Mouse (Mus musculus) adrenal gland, adult (tissue): ENCODE measurements around the gene Hlcs.

Experiments
- DNase-seq, 2 experiments: peaks; one replicate each; pipeline ENCODE4 v3.0.0; 2022 to 2023; ENCODE audit warnings: low spot score in 1 of 2; ENCODE audit not compliant: inconsistent age in 2 of 2

Hlcs gene

DNA sequence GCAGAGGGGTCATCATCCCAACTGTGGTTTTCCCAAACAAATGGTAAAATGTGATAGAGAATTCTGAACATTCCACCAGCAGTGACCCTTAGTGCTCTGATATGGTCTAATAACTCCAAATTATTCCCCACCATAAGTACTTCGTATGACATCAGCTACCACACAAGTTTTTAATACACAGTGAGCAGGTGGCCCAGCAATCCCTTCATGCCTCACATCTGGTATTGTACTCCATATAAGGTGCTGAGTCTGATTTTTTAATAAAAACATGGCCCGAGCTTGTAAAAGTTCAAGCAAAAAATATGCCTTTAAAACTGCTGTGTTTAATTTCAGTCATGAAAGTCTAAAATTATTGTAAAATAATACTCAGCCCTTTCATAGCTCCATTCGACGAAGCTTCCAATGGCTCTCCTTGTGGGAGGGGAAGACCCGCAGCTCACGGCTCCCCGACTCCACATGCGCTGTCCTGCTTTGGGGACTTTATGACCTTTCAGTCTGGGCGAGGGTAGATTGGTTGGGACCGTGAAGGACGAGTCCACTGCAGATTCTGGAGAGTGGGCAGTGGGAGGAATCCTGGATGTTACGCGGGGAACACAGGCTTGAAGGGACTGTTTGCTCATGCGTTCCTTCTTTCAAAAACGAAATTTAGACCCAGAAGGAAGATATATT lies 102.5 kb downstream of the Hlcs start:
- no peak for DNase-seq

DNA sequence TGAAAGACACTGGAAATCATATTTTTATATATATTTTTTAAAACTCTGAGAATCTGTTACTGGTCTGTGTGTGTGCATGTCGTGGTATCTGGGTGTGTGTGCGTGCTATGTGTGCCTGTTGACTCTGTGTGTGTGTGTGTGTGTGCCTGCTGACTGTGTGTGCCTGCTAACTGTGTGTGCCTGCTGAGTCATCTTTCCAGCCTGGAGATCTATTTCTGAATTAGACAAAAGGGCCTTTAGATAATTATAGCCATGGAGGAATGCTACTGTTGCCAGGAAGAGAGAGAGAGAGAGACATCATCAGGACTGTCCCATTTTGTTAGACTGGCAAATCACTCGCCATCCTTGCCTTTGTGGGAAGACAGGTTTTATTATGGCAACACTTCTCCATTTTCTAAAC lies 103.7 kb downstream of the Hlcs start:
- DNase-seq, result peak in 1 of 2 experiments; percentile 39

DNA sequence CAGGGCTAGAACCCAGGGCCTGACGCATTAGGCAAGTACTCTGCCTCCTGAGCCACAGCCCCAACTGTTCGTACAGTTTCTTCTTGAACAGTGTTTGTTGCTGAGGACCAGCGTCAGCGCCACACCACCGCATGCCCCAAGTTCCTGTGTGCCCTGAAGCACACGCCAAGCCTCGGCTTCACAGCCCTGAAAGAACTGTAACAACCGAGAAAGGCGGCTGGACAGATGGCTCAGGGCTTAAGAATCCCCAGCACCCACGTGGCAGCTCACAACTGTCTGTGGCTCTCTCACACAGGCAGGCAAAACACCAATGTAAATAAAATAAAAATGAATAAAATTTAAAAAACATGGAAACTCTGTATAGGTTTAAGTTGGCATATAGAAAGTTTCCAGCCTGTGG lies 104.5 kb downstream of the Hlcs start:
- DNase-seq, result no peak

DNA sequence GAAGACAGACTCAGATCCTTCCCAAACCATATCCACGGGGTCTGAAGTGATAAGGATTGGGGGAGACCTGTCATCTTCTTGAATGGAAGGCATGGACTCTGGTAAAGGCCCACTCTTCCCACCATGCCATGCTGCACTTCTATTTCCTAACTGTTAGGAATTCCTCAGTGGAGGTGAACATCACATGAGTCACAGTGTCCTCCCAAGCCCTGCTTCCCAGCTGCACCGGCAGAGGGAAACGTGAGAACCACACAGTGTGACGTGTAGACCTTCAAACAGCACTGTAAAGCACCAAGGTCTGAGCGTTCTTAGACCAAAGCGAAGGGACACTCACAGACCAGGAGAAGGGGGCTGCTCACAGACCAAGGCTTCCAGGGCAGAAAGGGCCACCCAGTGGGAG lies 105.2 kb downstream of the Hlcs start:
- DNase-seq, result peak in 1 of 2 experiments; percentile 57

- DNase-seq, result no peak
Observed at GRCm38 (mm10) chr16:94205528-94206484, 107.6 kb downstream of the Hlcs start.

GRCm38 (mm10) chr16:94201387-94201786 lies 112.0 kb downstream of the Hlcs start:
- no peak for DNase-seq

GRCm38 (mm10) chr16:94195913-94196312 lies 117.5 kb downstream of the Hlcs start:
- no peak for DNase-seq

- DNase-seq, result no peak
Observed at GRCm38 (mm10) chr16:94191379-94192315, 121.7 kb downstream of the Hlcs start.

DNA sequence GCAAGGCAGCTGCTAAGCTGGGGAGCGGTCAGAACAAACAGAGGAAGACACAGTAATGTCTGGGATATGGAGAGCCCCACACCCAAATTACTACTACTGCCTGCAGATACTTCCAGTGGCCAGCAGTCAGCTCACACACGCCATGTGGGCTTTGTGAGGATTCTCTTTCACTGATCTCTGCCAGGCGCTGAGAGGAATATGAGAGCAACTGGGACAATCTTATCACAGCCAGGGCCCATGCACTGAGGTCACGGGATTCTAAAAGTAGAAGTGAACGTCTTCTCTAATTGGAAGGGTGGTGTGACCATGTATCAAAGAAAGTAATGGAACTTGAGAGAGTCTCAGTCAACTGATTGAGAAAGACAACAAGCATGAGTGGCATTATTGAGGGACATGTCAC lies 123.1 kb downstream of the Hlcs start:
- no peak for DNase-seq

GRCm38 (mm10) chr16:94186526-94186925 lies 126.8 kb downstream of the Hlcs start:
- DNase-seq, result peak; percentile 36 to 78

GRCm38 (mm10) chr16:94185430-94185829 lies 127.9 kb downstream of the Hlcs start:
- no peak for DNase-seq

DNA sequence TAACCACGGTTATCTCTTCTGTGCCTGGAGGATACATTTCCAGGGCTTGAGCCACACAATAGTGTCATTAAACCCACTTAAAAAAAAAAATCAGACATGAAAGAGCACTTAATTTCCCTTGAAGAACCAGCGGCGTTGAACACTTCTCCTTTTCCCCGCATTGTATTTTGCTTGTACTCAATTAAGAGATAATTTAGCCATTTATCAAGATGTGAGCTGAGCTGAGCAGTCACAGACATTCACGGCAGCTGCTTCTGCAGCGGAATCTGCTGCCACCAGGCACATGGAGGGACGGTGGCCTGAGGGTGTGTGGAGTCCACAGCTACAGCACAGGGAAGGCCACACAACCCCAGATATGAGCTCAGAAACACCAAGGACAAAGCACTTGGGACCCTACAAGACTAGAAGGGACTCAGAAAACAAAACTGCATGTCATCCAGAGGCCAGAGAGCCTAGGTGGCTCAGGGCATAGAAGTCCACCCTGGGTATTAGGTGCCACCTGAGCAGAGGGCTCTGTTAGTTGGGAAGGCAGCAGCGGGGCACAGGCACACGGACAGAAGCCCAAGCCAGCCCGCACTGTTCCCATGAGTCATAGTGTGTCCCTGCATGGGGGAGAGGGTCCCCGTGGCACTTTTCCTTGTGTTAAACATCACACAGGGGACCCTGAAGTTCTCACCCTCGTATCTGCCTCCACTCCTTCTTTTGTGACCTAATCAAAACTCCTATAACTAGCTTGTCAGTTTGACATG lies 133.1 kb downstream of the Hlcs start:
- DNase-seq, result no peak

DNA sequence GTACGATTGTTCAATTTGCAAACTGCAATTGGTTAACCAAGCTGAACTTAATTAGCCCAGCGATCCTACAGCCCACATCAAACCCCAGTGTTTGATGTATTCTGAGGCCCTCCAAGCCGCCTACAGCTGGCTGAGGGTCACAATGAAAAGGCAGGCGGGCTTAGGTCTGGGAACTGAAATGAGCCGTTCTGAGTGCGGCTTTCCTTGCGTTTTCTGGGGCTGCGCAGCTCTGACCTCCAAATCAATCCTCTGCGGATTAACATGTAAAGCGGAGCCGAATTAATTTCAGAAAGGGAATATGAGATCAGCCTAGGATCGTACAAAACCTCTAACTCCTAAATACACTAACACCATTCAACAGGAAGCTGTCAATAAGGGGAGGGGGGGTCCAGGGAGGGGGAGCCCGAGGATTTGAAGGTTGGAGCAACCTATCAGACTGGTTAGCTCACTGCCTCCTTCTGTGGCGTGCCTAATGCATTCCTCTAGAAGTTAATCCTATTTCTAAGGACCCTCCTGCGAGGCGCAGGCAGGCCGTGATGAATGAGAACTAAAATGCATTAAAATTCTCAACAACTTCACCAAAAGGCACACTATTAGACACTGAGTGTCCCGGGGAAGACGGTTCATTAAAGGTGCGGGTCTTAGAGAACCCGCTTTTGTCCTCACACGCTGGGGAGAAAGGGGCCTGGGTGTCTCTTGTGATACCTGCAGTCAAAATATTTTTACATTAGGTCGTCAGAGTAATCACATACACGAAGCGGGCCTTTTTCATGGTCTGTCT lies 133.8 kb downstream of the Hlcs start:
- DNase-seq, result no peak

- DNase-seq, result no peak
Observed at GRCm38 (mm10) chr16:94178441-94179220, 134.7 kb downstream of the Hlcs start.

DNA sequence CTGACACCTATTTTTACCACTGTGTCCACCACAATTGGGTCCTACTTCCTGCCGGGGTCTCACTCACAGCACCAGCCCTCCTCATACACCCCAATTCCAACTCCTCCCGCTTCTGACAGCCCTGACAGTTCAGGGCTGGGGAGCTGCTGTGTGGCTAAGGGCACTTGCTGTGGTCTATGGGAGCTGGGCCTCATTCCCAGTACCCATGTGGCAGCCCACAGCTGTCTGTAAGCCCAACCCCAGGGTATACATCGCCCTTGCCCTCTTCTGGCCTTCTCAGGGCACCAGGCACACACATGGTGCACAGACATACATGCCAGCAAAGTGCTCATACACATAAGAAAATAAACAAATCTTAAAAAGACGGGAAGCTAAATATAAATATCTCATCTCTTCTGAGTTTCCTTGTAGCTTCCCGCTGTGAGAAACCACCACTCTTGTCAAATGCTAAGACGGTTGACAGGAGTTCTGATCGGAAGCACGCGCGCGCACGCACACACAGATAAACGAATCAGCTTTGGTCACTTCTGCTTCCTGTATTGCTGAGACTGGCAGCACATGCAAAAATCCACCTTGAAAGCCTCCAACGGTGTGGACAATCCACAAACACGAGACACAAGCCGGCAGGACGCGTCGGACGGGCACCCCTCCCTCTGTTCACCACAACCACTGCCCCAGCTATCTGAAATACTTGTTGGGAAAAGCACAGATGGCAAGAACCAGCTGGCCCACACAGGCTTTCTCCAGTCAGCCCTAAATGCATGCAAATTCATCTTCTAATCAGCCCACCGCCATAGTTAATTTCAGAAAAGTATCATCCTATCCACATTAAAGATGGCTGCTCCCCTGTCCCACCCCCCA lies 136.1 kb downstream of the Hlcs start:
- no peak for DNase-seq

GRCm38 (mm10) chr16:94175366-94175986 lies 137.9 kb downstream of the Hlcs start:
- DNase-seq, result no peak

DNA sequence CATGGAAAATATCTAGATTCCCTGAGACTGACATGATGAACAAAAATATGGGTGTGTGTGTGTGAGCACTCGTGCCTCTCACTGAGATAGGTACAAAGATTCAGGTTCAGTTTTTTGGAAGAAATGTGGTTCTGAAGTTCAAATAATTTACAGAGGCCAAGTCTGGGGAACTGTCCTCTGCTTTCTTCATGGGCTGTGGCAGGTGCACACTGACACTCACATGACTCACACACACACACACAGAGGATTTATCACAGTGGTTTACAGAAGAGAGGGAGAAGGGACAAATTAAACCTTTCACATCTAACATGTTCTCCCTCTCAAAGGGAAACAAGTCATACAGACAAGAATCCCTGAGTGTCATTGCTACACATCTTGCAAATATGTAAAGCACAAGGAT lies 140.0 kb downstream of the Hlcs start:
- no peak for DNase-seq

- no peak for DNase-seq
Observed at GRCm38 (mm10) chr16:94170218-94170617, 143.2 kb downstream of the Hlcs start.
